Mouse (Mus musculus): ENCODE measurements around the gene Zfp607b.
A peak's percentile ranks its signal among the peaks of the same experiment; 100 is the strongest.

Zfp607b gene

GRCm38 (mm10) chr7:27685681-27686080 lies 3.5 kb upstream of the Zfp607b start:
- DNase-seq = no peak

GRCm38 (mm10) chr7:27687043-27687442 lies 2.1 kb upstream of the Zfp607b start:
- no peak for DNase-seq

- DNase-seq = no peak
These were observed 1.3 kb upstream of the Zfp607b start for GRCm38 (mm10) chr7:27687836-27688235.

- DNase-seq = no peak
These were observed 823 bp upstream of the Zfp607b start for GRCm38 (mm10) chr7:27688246-27688788.

DNA sequence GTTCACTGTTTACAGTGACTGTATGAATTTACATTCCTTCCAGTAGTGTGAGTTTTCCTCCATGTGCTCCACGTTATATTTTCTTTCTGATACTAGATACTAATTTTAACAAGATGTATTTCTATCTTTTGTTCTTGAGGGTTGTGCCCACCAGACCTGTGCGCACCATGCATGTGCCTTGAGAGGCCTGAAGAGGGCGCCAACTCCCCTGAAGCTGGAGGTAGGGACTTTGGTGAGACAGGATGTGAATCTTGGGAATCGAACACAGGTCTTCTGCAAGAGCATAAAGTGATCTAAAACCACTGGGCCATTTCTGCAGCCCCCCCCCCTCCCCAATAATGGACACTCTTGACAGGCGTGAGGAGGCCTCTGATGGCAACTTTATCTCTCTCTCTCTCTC lies 1.9 kb downstream of the Zfp607b start:
- DNase-seq = peak in 1 of 2 experiments; percentile 20

- no peak for DNase-seq
These were observed 7.6 kb downstream of the Zfp607b start for GRCm38 (mm10) chr7:27696711-27697110.

DNA sequence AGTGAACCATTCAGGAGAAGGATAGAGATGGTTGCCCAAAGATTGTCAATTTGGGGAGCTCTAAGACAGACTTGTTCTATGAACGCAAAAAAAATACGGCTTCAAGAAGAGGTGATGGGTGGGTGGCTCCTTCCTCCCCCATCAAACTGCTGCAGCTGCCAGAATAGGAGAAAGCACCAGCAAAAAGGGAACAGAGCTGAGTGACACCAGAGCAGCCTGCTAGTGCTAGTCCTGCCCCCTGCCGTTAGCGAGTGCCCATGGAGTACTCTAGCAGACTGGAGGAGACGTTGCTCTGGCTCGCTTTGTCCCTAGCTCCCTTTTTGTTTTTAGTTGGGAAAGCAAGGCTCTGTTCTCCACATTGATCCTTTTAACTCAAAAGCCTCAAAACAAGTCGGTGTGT lies 21.3 kb downstream of the Zfp607b start:
- no peak for DNase-seq

DNA sequence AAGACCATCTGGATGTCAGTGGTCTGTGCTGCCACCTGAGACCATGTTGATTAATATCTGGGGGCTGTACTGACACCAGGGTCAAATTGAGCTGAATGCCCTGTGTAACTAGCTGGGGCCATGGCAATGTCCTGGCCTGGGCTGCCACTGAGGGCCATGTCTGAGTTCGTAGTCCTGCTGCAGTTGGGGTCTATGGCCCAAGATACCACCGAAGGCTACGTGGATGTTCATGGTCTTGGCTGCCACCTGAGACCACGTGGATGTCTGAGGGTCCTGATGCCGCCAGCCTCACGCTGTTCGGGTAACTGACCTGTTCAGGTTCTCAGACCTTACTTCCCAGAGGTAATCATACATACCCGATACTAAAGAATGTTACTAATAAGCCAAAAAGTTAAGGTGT lies 32.8 kb downstream of the Zfp607b start:
- DNase-seq = no peak

DNA sequence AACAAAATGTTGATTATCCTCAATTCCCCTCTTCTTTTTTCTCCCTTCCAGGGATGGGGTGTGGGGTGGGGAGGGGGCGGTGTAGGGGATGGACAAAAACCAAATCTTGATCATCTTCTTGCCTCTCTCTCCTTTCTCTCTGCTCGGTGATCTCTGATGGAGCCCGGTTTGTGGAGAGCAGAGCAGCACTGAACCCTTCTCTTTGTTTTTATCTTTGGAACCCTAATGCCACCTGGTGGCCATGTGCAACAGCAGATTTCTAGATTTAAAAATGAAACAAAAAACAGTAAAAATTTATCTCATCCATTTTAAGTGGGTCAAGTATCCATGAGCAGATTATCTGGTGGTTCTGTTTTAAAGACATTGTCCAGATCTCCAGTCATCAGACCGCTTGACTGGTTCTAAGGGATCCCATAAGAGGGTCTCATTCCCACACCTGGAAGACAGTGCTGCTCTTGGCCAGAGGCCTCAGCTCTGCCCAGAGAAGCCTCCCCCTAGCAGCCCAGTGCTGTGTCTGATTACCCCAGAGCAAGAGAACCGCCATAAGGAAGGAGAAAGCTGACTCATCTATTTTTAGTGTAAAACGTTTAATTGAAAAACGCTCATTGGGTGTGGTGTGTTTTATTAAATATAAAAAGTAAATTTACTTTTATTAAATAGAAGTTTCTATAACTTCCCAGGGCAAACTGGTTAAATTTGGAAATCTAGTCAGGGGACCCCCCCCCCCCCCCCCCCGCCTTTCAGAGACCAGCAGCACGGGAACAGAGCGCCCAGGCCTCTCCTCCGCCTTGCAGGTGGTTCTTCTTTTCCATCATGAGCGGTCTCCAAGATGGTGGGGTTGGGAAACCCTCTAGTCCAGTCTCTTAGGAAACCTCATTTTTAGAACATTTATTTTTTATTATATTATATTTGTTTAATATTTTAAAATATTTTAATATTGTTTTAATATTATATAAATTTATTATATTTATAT lies 36.7 kb downstream of the Zfp607b start:
- no peak for DNase-seq

DNA sequence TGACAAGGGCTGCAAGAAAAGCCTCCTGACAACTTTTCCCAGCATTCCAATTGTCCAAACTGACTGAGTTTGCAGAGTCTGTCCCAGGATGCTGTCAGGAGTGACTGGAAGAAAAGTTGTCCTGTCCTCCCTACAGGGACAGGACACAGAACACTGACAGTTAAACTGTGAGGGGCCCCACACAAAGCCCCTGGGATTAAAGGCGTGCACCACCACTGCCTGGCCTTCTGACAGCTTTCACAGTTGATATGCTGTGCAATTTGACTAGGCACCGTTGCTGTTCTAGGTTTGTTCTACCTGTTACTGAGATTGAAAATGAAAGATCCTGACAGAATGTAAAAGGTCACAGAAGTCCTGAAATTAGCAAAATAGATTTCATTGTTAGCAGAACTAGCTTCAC lies 38.3 kb downstream of the Zfp607b start:
- DNase-seq = no peak

- DNase-seq = peak; percentile 62 to 75
These were observed 42.2 kb downstream of the Zfp607b start, which contains the start of gene Zfp60 for GRCm38 (mm10) chr7:27731281-27731883. Zfp60 (plus strand) TSS chr7:27731389.

DNA sequence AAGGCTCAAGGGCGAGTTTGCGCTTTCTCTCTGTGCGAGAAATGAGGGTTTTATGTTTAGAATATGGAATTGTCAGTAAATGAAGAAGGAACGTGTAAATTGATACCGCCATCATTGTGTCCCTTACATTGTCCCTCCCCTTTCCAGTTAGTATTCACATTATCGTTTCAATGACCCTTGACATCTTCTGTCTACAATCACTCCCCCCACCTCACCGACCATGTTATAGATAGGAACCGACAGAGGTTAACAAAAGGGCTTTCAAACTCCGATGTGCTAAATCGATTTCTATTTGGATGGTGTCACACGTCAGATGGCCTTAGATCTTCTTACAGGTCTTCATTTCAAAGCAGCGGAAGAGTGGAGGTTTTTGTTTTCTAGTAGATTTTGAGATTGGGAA lies 42.8 kb downstream of the Zfp607b start:
- DNase-seq = no peak

DNA sequence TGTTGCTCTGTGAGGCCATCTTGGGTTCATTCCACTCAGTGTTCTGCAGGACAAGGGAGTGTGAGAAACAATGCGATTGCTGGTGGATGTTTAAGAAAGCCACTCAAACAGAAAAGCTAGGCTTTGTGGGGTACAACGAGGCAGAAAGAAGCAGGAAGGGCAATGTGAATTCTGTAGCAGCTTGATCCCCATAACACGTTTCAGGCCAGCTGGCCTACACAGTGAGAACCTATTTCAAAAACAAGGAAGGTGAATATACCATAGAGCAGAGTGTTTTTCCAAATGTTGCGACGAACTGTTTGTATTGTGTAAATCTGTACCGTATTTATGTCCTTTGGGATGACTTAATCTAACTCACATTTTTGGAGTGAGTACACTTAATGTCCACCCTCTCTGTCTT lies 43.4 kb downstream of the Zfp607b start:
- no peak for DNase-seq

DNA sequence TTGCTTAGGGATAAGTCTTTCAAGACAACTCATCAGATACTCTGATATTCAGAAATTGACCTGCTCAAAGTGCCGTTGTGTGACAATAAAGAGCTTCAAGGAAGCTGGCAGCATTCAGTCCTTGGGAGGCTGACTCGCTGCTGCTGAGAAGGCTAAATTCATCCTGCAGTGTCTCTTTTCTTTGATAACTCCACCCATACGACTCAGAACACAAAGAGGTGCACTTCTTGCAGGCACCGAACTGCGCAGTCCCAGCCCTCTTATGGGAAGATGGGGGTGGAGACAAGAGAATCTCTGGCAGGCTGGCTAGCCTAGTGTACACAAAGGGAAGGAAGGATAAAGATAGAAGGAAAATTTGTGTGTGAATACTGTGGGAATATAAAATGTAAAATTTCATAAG lies 46.3 kb downstream of the Zfp607b start:
- no peak for DNase-seq
